9 mouse cellular contexts compared by ENCODE assay signal in genomic region chr5:108366328-108366983, GRCm38 (mm10). TPM values are rescaled to one million over a fixed set of nuclear protein-coding genes. Genes with fewer than 3 reads are reported as not detected.
DNase-seq lines count a peak whose midpoint lies in the region; ATAC-seq and TF ChIP-seq lines count a peak whose summit lies in the region.
"Had no signal": no experiment of that assay in that cellular context is flagged by ENCODE, and none has a peak within 500 bp of the region (broad histone marks: within the 10 kb centered on the region; RNA-seq: fewer than 3 reads in every experiment).

No protein-coding gene starts in this region.

- peak overlapping the region; percentile 99 for H3K4me2 ChIP-seq in heart, embryonic 12.5 days
- peak overlapping the region; percentile 95 for H3K4me2 ChIP-seq in limb, embryonic 13.5 days (replicated peaks)

- H3K9ac ChIP-seq in heart, embryonic 12.5 days, result peak overlapping the region; percentile 47; the same call in 1 of the 2 replicates
- H3K9ac ChIP-seq in limb, embryonic 13.5 days, result peak overlapping the region; percentile 63

- TF ChIP-seq POLR2A in kidney, adult 2 months (IDR thresholded peaks at IDR 0.05; ENCODE audit: low read depth, low read length), result no peak
- no peak for TF ChIP-seq POLR2A in small intestine, adult 2 months (IDR thresholded peaks at IDR 0.05; ENCODE audit: low read depth, low read length)

- 0 out of 2 replicates have a peak, but pooled peaks have one; percentile 2 for ATAC-seq in heart, embryonic 12.5 days (ENCODE audit: insufficient number of reproducible peaks, low FRiP score)
- no peak for ATAC-seq in limb, embryonic 13.5 days (ENCODE audit: low FRiP score, low read depth)

- no peak for TF ChIP-seq CTCF in kidney, adult 2 months (conservative IDR thresholded peaks at IDR 0.05; ENCODE audit: insufficient read depth, insufficient read length, low read depth, low read length)
- no peak for TF ChIP-seq CTCF in small intestine, adult 2 months (IDR thresholded peaks at IDR 0.05; ENCODE audit: extremely low read depth, insufficient read length, insufficient replicate concordance, low read depth, low read length)

- no peaks in the 10 kb centered on the region for H3K36me3 ChIP-seq in kidney, adult 2 months (ENCODE audit: control insufficient read depth, insufficient read depth, low read length)
- no peaks in the 10 kb centered on the region for H3K36me3 ChIP-seq in heart, embryonic 12.5 days
- H3K36me3 ChIP-seq in limb, embryonic 13.5 days, result no peaks in the 10 kb centered on the region
- H3K36me3 ChIP-seq in small intestine, adult 2 months (ENCODE audit: control insufficient read depth, insufficient read depth, low read length), result no peaks in the 10 kb centered on the region

- H3K4me1 ChIP-seq in kidney, adult 2 months (ENCODE audit: control insufficient read depth, insufficient read depth, low read length), result peaks cover 3% of the 10 kb centered on the region; the same call in 1 of the 2 replicates
- peaks cover 10% of the 10 kb centered on the region; the same call in 1 of the 2 replicates for H3K4me1 ChIP-seq in brown adipose tissue, adult 24 weeks (ENCODE audit: control insufficient read depth, insufficient read depth, insufficient read length, low read length)
- peaks cover 24% of the 10 kb centered on the region for H3K4me1 ChIP-seq in heart, embryonic 12.5 days (replicated peaks)
- H3K4me1 ChIP-seq in limb, embryonic 13.5 days, result peaks cover 29% of the 10 kb centered on the region
- peaks cover 5% of the 10 kb centered on the region for H3K4me1 ChIP-seq in small intestine, adult 2 months (ENCODE audit: control insufficient read depth, insufficient read depth, insufficient read length, low read length)

- 4% methylated on average over 60 of the region's 60 CpGs for WGBS in kidney, adult 2 months
- 2% methylated on average over 60 of the region's 60 CpGs for WGBS in heart, embryonic 12.5 days
- 3% methylated on average over 53 of the region's 60 CpGs for WGBS in limb, embryonic 13.5 days
- WGBS in small intestine, adult 2 months, result 5% methylated on average over 60 of the region's 60 CpGs

- peaks cover 3% of the 10 kb centered on the region; the same call in 1 of the 2 replicates for H3K27me3 ChIP-seq in kidney, adult 2 months (replicated peaks; ENCODE audit: control insufficient read depth, insufficient read depth, low read length)
- H3K27me3 ChIP-seq in heart, embryonic 12.5 days (replicated peaks), result peaks cover 83% of the 10 kb centered on the region
- peaks cover 91% of the 10 kb centered on the region for H3K27me3 ChIP-seq in limb, embryonic 13.5 days
- H3K27me3 ChIP-seq in small intestine, adult 2 months (ENCODE audit: control insufficient read depth, insufficient read depth, low read length), result peaks cover 64% of the 10 kb centered on the region

- DNase-seq in kidney, adult 2 months, result no peak
- no peak for DNase-seq in kidney, adult 8-10 months
- no peak for DNase-seq in B cell, adult 2 months
- no peak for DNase-seq in layer of hippocampus, postnatal 10 days (ENCODE audit: low spot score in 2 of 2)

- no peak overlapping the region for H3K27ac ChIP-seq in kidney, adult 2 months (ENCODE audit: insufficient read depth, low read depth, low read length)
- H3K27ac ChIP-seq in brown adipose tissue, adult 24 weeks (replicated peaks; ENCODE audit: low read depth, low read length), result no peak overlapping the region
- no peak overlapping the region for H3K27ac ChIP-seq in heart, embryonic 12.5 days (ENCODE audit: poor library complexity, severe bottlenecking)
- H3K27ac ChIP-seq in limb, embryonic 13.5 days, result no peak overlapping the region
- no peak overlapping the region for H3K27ac ChIP-seq in small intestine, adult 2 months (ENCODE audit: insufficient read depth, low read depth, low read length)

- peak overlapping the region; percentile 57 for H3K4me3 ChIP-seq in kidney, adult 2 months (ENCODE audit: insufficient read depth, low read depth, low read length)
- H3K4me3 ChIP-seq in brown adipose tissue, adult 24 weeks (ENCODE audit: insufficient read depth, low read depth, low read length), result peak overlapping the region; percentile 62
- H3K4me3 ChIP-seq in heart, embryonic 12.5 days, result peak overlapping the region; percentile 64
- H3K4me3 ChIP-seq in limb, embryonic 13.5 days, result peak overlapping the region; percentile 58
- H3K4me3 ChIP-seq in small intestine, adult 2 months (ENCODE audit: low read depth, low read length), result peak overlapping the region; percentile 58

- no peaks in the 10 kb centered on the region for H3K9me3 ChIP-seq in heart, embryonic 12.5 days (replicated peaks)
- no peaks in the 10 kb centered on the region for H3K9me3 ChIP-seq in limb, embryonic 13.5 days

RNA-seq across cellular contexts. Expression of gene Gm42517, which starts 1.3 kb away (rescaled TPM):
- 0.59 and 0.95 TPM in 2 replicates for polyA plus RNA-seq in kidney, adult 2 months (2012; rRNA removed)
- polyA plus RNA-seq in brown adipose tissue, adult 24 weeks (2012; ENCODE audit: insufficient read depth, insufficient read length, missing spikeins), result 0.83 and 1.1 TPM in 2 replicates
- polyA plus RNA-seq in heart, embryonic 12.5 days (2016; fragmentation: Nextera tagmentation; extraction: Ambion mirVana), result not detected in 2 replicates
- 0.08 TPM in 1 of 2 replicates, not detected in the other for polyA plus RNA-seq in limb, embryonic 13.5 days (2015; fragmentation: Nextera tagmentation; extraction: Ambion mirVana)
- 0.57 and 0.76 TPM in 2 replicates for polyA plus RNA-seq in small intestine, adult 2 months (2012; rRNA removed)
- total RNA-seq in layer of hippocampus, postnatal 10 days (2021), result 10 to 100 TPM; 61.9 to 70.5 TPM

RNA-seq across cellular contexts. Expression of gene Pde6b, which starts 21.7 kb away (rescaled TPM):
- not detected in 2 replicates for polyA plus RNA-seq in kidney, adult 2 months (2012; rRNA removed)
- polyA plus RNA-seq in brown adipose tissue, adult 24 weeks (2012; ENCODE audit: insufficient read depth, insufficient read length, missing spikeins), result not detected in 2 replicates
- 0.21 and 0.23 TPM in 2 replicates for polyA plus RNA-seq in heart, embryonic 12.5 days (2016; fragmentation: Nextera tagmentation; extraction: Ambion mirVana)
- polyA plus RNA-seq in limb, embryonic 13.5 days (2015; fragmentation: Nextera tagmentation; extraction: Ambion mirVana), result 0.20 and 0.64 TPM in 2 replicates
- not detected in 2 replicates for polyA plus RNA-seq in small intestine, adult 2 months (2012; rRNA removed)
- total RNA-seq in layer of hippocampus, postnatal 10 days (2021), result under 1 TPM in 1 of 2 experiments, not detected in 1; 0.25 TPM
- total RNA-seq: heart, postnatal 10 days had no signal

RNA-seq across cellular contexts. Expression of gene Pigg, which starts 54.0 kb away (rescaled TPM):
- 16.6 and 18.7 TPM in 2 replicates for polyA plus RNA-seq in kidney, adult 2 months (2012; rRNA removed)
- polyA plus RNA-seq in brown adipose tissue, adult 24 weeks (2012; ENCODE audit: insufficient read depth, insufficient read length, missing spikeins), result 6.2 and 7.6 TPM in 2 replicates
- polyA plus RNA-seq in heart, embryonic 12.5 days (2016; fragmentation: Nextera tagmentation; extraction: Ambion mirVana), result 7.7 and 8.1 TPM in 2 replicates
- 4.6 and 5.1 TPM in 2 replicates for polyA plus RNA-seq in limb, embryonic 13.5 days (2015; fragmentation: Nextera tagmentation; extraction: Ambion mirVana)
- polyA plus RNA-seq in small intestine, adult 2 months (2012; rRNA removed), result 2.5 and 4.7 TPM in 2 replicates
- total RNA-seq in layer of hippocampus, postnatal 10 days (2021), result 1 to 10 TPM; 7.2 to 8.1 TPM
